Mouse (Mus musculus): Measurements from ENCODE around the gene Fam136a.

GRCm38 (mm10) chr6:86400972-86401371 lies 35.5 kb downstream of the Fam136a start:
- TF ChIP-seq CTCF (IDR thresholded peaks at IDR 0.05; ENCODE audit: control insufficient read depth, insufficient read depth, insufficient read length) (peak; percentile 31), USF1 (IDR thresholded peaks at IDR 0.05; ENCODE audit: low read depth) (peak; percentile 81), FOSL1 (IDR thresholded peaks at IDR 0.05; ENCODE audit: insufficient read depth, low read length, poor library complexity, severe bottlenecking) (no peak)
